Comparison of ENCODE assay signal across 8 mouse cellular contexts in the genomic region with DNA sequence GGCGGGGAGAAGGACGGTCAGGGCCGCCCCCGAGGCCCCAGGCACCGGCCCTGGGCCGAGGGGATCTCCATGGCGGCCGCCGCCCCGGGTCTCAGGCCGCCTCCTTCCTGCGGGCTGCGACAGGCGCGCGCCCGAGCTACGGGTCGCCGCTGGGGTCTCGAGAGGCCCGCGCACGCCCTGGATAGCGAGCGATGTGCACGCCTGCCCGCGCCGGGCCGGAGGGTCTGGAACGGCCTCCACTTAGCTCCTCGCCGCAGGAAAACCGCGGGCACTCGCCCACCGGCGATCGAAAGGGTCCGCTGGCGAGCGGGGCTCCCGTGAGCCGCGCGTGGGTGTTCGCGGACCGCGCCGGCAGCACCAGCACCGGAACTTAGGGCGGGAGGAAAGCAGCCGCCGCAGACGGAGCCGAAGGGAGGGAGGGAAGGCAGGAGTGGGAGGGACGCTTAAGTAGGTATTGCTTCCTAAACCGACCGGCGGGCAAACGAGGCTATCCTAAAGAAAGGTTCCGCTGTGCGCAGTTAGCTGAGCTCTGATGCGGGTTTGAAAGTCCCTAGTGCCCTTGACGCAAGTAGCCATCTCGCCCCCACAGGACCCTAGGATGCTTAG. TPM values are rescaled to one million over a fixed set of nuclear protein-coding genes. Genes with fewer than 3 reads are reported as not detected.
A peak's percentile ranks its signal among the peaks of the same experiment; 100 is the strongest.
DNase-seq lines count a peak whose midpoint lies in the region; ATAC-seq and TF ChIP-seq lines count a peak whose summit lies in the region.

Gene Fem1b, minus strand, starts transcription at position 419 of the 606 bp plus-strand sequence.

- H3K36me3 ChIP-seq in hindbrain, postnatal 0 days (ENCODE audit: insufficient read depth, low read length) = no peaks in the 10 kb centered on the region

- no peak for TF ChIP-seq CTCF in hindbrain, postnatal 0 days (IDR thresholded peaks at IDR 0.05; ENCODE audit: low read depth)
- TF ChIP-seq CTCF in left cerebral cortex, adult 2 months (IDR thresholded peaks at IDR 0.05) = no peak; the same call in 1 of the 2 replicates

- under 1% methylated on average over 53 of the region's 68 CpGs for WGBS in hindbrain, postnatal 0 days

- peak within 1 kb of the TSS; percentile 69 for H3K4me2 ChIP-seq in hindbrain, postnatal 0 days (ENCODE audit: low read depth, low read length)

- peak; percentile 85 for DNase-seq in WW6 (ENCODE audit: low read depth, low spot score)
- DNase-seq in cerebellum, postnatal 4 days (ENCODE audit: low spot score in 2 of 2) = peak; percentile 69 to 86
- DNase-seq in gastrocnemius, adult 18-20 months (ENCODE audit: low spot score) = peak; percentile 93
- peak; percentile 96 for DNase-seq in hindbrain, postnatal 0 days (ENCODE audit: low spot score)
- DNase-seq in left cerebral cortex, adult 2 months (ENCODE audit: extremely low spot score in 1 of 2, low spot score in 2 of 2) = peak; percentile 86 to 88
- peak; percentile 89 to 92 for DNase-seq in right cerebral cortex, adult 2 months (ENCODE audit: low spot score in 2 of 2)
- peak; percentile 91 for DNase-seq in urinary bladder, postnatal 14 days (ENCODE audit: low spot score)

- H3K9me3 ChIP-seq in hindbrain, postnatal 0 days (ENCODE audit: low read length) = no peaks in the 10 kb centered on the region

- H3K9ac ChIP-seq in hindbrain, postnatal 0 days (replicated peaks; ENCODE audit: low read length) = peak within 1 kb of the TSS; percentile 96

- peaks cover 9% of the 10 kb centered on the region for H3K4me1 ChIP-seq in hindbrain, postnatal 0 days (ENCODE audit: insufficient read depth, low read length)

- H3K27me3 ChIP-seq in hindbrain, postnatal 0 days (ENCODE audit: insufficient read depth, low read length) = no peaks in the 10 kb centered on the region

- peak within 1 kb of the TSS; percentile 93 for H3K4me3 ChIP-seq in hindbrain, postnatal 0 days (ENCODE audit: low read length)
- peak within 1 kb of the TSS; percentile 98 for H3K4me3 ChIP-seq in left cerebral cortex, adult 2 months

- H3K27ac ChIP-seq in hindbrain, postnatal 0 days = peak within 1 kb of the TSS; percentile 98
- peak within 1 kb of the TSS; percentile 99 for H3K27ac ChIP-seq in left cerebral cortex, adult 2 months

- intact Hi-C loops in left cerebral cortex, adult 2 months (cut with DNase I) = loop anchor here (1.0 kb wide), 1 partner anchor 17 kb away; no protein-coding TSS in a partner anchor

- ATAC-seq in hindbrain, postnatal 0 days = peak; percentile 93
- peak; percentile 91 for ATAC-seq in megakaryocyte, adult 5-6 weeks (ENCODE audit: poor library complexity, severe bottlenecking)

RNA-seq across cellular contexts. Expression of gene Fem1b, which starts in this region (rescaled TPM):
- total RNA-seq in gastrocnemius, adult 18-20 months (2021) = 10 to 100 TPM; 11.4 to 12.5 TPM
- 163 and 171 TPM in 2 replicates for total RNA-seq in hindbrain, postnatal 0 days (2014; rRNA removed)
- 29.1 and 33.2 TPM in 2 replicates for polyA plus RNA-seq in hindbrain, postnatal 0 days (2015; fragmentation: Nextera tagmentation; extraction: Ambion mirVana)
- 100 to 1,000 TPM; 104 to 107 TPM for total RNA-seq in left cerebral cortex, adult 2 months (2021)
- total RNA-seq in megakaryocyte, adult 5-6 weeks (2015) = 14.9 and 15.2 TPM in 2 replicates
- 29.3 and 31.6 TPM in 2 replicates for total RNA-seq in megakaryocyte, adult 5-6 weeks (2017)

Comparison
In these comparisons a context has a peak if more than half of its experiments do, and no peak if none do; other contexts are left out.
1. Peak in every context shown above with its lines: DNase-seq, ATAC-seq, H3K4me3 ChIP-seq and H3K27ac ChIP-seq.